Mouse (Mus musculus) liver, adult 2 months (tissue): ENCODE measurements around the gene Dnaaf1. TPM values are rescaled to one million over a fixed set of nuclear protein-coding genes. Genes with fewer than 3 reads are reported as not detected.
A peak's percentile ranks its signal among the peaks of the same experiment; 100 is the strongest.

Experiments used
- DNase-seq: peaks from one replicate; pipeline ENCODE4 v3.0.0-alpha.2; 2011; ENCODE audit warnings: low read depth, low spot score; ENCODE audit errors: extremely low read depth
- H3K27ac ChIP-seq: fragments of 200-500 bp; replicated peaks from 2 replicates; pipeline ENCODE4 v1.5.1; 2012; ENCODE audit warnings: low read depth, mild to moderate bottlenecking, control low read depth, inconsistent platforms, low read length; ENCODE audit not compliant: insufficient read depth
- H3K27me3 ChIP-seq: fragments of 200-500 bp; 2 replicates; pipeline ENCODE4 v1.6.1; 2012; ENCODE audit warnings: mild to moderate bottlenecking, moderate library complexity, low read length, inconsistent platforms; ENCODE audit not compliant: control insufficient read depth, insufficient read depth
- H3K36me3 ChIP-seq: fragments of 200-500 bp; 2 replicates; pipeline ENCODE4 v1.6.1; 2012; ENCODE audit warnings: low read length, inconsistent platforms; ENCODE audit not compliant: control insufficient read depth, insufficient read depth
- H3K4me1 ChIP-seq: fragments of 200-500 bp; 2 replicates; pipeline ENCODE4 v1.6.1; 2011; ENCODE audit warnings: low read length; ENCODE audit not compliant: control insufficient read depth, insufficient read depth
- H3K4me3 ChIP-seq: fragments of 200-500 bp; 2 replicates; pipeline ENCODE4 v1.5.1; 2011; ENCODE audit warnings: low read depth, mild to moderate bottlenecking, control low read depth, low read length, moderate library complexity; ENCODE audit not compliant: insufficient read depth
- H3K79me2 ChIP-seq: fragments of 200-500 bp; 2 replicates; pipeline ENCODE4 v1.6.1; 2012; ENCODE audit warnings: inconsistent platforms, mild to moderate bottlenecking, low read length, moderate library complexity; ENCODE audit not compliant: control insufficient read depth, insufficient read depth
- H3K9ac ChIP-seq: fragments of 200-500 bp; 2 replicates; pipeline ENCODE4 v1.6.1; 2012; ENCODE audit warnings: low read depth, mild to moderate bottlenecking, control low read depth, inconsistent platforms, low read length
- CTCF ChIP-seq: fragments of 200-500 bp; IDR thresholded peaks from 2 replicates; pipeline ENCODE4 v1.5.1; 2011; ENCODE audit warnings: low read depth, low read length, control low read depth
- POLR2A ChIP-seq: fragments of 200-500 bp; IDR thresholded peaks from 2 replicates; pipeline ENCODE4 v1.6.1; 2011; ENCODE audit warnings: low read length, control low read depth; ENCODE audit not compliant: insufficient read depth; ENCODE audit errors: extremely low read depth
- WGBS: fragments of 180-500 bp; shearing (Covaris S2); methylation state at CpG from one replicate; pipeline ENCODE4 v1.1.7; 2018; 5-methylcytosine and 5-hydroxymethylcytosine counted together
- polyA plus RNA-seq: library from polyadenylated mRNA; depleted of rRNA; stranded (reverse); fragments of >200 nt; gene quantifications from 2 replicates; pipeline ENCODE4 v1.2.3, GENCODE M21; 2012
- total RNA-seq: library from RNA; depleted of rRNA; stranded (reverse); fragments of >200 nt; gene quantifications from 2 replicates; pipeline ENCODE4 v1.2.3, GENCODE M21; 2014

Dnaaf1 gene
- total and polyA plus RNA-seq, 2 experiments: not detected

- Histone ChIP-seq H3K36me3 (peaks cover 51% of the 10 kb centered on the region), H3K4me1 (peaks cover 3% of the 10 kb centered on the region; the same call in 1 of the 2 replicates), H3K4me3 (no peak overlapping the region), H3K27me3 (no peaks in the 10 kb centered on the region), H3K27ac (no peak overlapping the region), H3K79me2 (peaks cover 15% of the 10 kb centered on the region; the same call in 1 of the 2 replicates), H3K9ac (no peak overlapping the region)
- TF ChIP-seq POLR2A: no peak
- TF ChIP-seq CTCF: no peak
- 97% methylated on average over 3 of the region's 3 CpGs for WGBS
- no peak for DNase-seq
These were observed 30.4 kb upstream of the Dnaaf1 start for GRCm38 (mm10) chr8:119544606-119545005.

GRCm38 (mm10) chr8:119545180-119545579 is 29.9 kb upstream of the Dnaaf1 start:
- Histone ChIP-seq H3K27me3 (no peaks in the 10 kb centered on the region), H3K4me1 (peaks cover 3% of the 10 kb centered on the region; the same call in 1 of the 2 replicates), H3K27ac (no peak overlapping the region), H3K4me3 (no peak overlapping the region), H3K36me3 (peaks cover 45% of the 10 kb centered on the region), H3K9ac (no peak overlapping the region), H3K79me2 (peaks cover 20% of the 10 kb centered on the region; the same call in 1 of the 2 replicates)
- no peak for DNase-seq
- 70% methylated on average over 6 of the region's 6 CpGs for WGBS
- no peak for TF ChIP-seq POLR2A
- no peak for TF ChIP-seq CTCF

- H3K4me1 ChIP-seq: peaks cover 3% of the 10 kb centered on the region; the same call in 1 of the 2 replicates
- no peak for DNase-seq
- H3K27me3 ChIP-seq: no peaks in the 10 kb centered on the region
- H3K27ac ChIP-seq: no peak overlapping the region
- peaks cover 26% of the 10 kb centered on the region; the same call in 1 of the 2 replicates for H3K79me2 ChIP-seq
- TF ChIP-seq CTCF (no peak), POLR2A (no peak)
- 97% methylated on average over 6 of the region's 6 CpGs for WGBS
- H3K9ac ChIP-seq: no peak overlapping the region
- H3K4me3 ChIP-seq: no peak overlapping the region
- peaks cover 39% of the 10 kb centered on the region for H3K36me3 ChIP-seq
These were observed 29.2 kb upstream of the Dnaaf1 start for GRCm38 (mm10) chr8:119545791-119546190.

- no peak for TF ChIP-seq CTCF
- no peak for TF ChIP-seq POLR2A
- H3K27me3 ChIP-seq: no peaks in the 10 kb centered on the region
- H3K9ac ChIP-seq: no peak overlapping the region
These were observed 27.9 kb upstream of the Dnaaf1 start for GRCm38 (mm10) chr8:119547019-119547691.

GRCm38 (mm10) chr8:119548560-119549113 is 26.4 kb upstream of the Dnaaf1 start:
- 68% methylated on average over 7 of the region's 7 CpGs for WGBS
- no peak overlapping the region for H3K9ac ChIP-seq
- DNase-seq: no peak
- H3K27me3 ChIP-seq: no peaks in the 10 kb centered on the region
- H3K27ac ChIP-seq: no peak overlapping the region
- TF ChIP-seq CTCF: no peak
- TF ChIP-seq POLR2A: no peak
- H3K4me3 ChIP-seq: no peak overlapping the region
- peaks cover 45% of the 10 kb centered on the region for H3K79me2 ChIP-seq
- peaks cover 19% of the 10 kb centered on the region; the same call in 1 of the 2 replicates for H3K36me3 ChIP-seq
- H3K4me1 ChIP-seq: peaks cover 6% of the 10 kb centered on the region; the same call in 1 of the 2 replicates

More at GRCm38 (mm10) chr8:119547019-119547691, 27.9 kb upstream of the Dnaaf1 start:
- no peak overlapping the region for H3K4me3 ChIP-seq
- H3K27ac ChIP-seq: no peak overlapping the region
- peaks cover 31% of the 10 kb centered on the region for H3K36me3 ChIP-seq
- peaks cover 34% of the 10 kb centered on the region for H3K79me2 ChIP-seq
- WGBS: 68% methylated on average over 18 of the region's 18 CpGs
- H3K4me1 ChIP-seq: peaks cover 2% of the 10 kb centered on the region; the same call in 1 of the 2 replicates
- no peak for DNase-seq

GRCm38 (mm10) chr8:119552967-119553366 is 22.1 kb upstream of the Dnaaf1 start:
- Histone ChIP-seq H3K36me3 (no peaks in the 10 kb centered on the region), H3K9ac (no peak overlapping the region), H3K4me1 (peaks cover 25% of the 10 kb centered on the region), H3K27me3 (no peaks in the 10 kb centered on the region), H3K4me3 (no peak overlapping the region), H3K79me2 (peaks cover 65% of the 10 kb centered on the region), H3K27ac (no peak overlapping the region)
- 61% methylated on average over 2 of the region's 2 CpGs for WGBS
- DNase-seq: peak; percentile 22
- TF ChIP-seq POLR2A (no peak), CTCF (no peak)
